Mouse (Mus musculus): ENCODE results near the gene Gm21190. TPM values are rescaled to one million over a fixed set of nuclear protein-coding genes. Genes with fewer than 3 reads are reported as not detected.
"Not testable (repeated sequence)": the region's sequence is repeated elsewhere in the genome, so short reads cannot be mapped to it uniquely, and the experiment has no call there.

Gene Gm21190
- not detected in 2 replicates for polyA plus RNA-seq (2012; rRNA removed)
- polyA plus RNA-seq (2014; fragmentation: Nextera tagmentation; extraction: Ambion mirVana) = not detected in 2 replicates

DNA sequence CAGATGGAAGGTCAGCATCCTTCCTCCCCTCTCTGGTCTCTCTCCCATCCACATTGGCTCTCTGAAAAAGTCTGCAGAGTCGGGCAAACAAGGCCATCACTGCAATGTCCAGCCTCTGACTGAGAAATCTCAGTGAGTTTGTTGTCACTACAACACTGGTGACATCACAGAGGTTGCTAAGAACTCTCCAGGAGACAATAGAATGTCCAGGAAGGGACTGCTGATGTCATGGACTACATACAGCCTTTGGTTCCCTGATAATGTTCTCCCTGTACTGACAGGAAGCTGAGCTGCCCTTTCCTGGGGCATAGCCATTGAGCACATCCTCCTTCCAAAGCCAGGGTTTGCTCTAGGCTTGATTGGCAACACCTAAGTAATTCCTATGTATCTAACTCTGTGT, at the start of gene Gm21190:
Gene Gm21190, minus strand, starts transcription at position 101 of the 400 bp plus-strand sequence.
- not testable (repeated sequence) for H3K4me2 ChIP-seq (replicated peaks; ENCODE audit: low read depth, low read length, severe bottlenecking); H3K36me3 ChIP-seq (ENCODE audit: control insufficient read depth, insufficient read depth, low read length); H3K9me3 ChIP-seq (ENCODE audit: control insufficient read depth, low read length); H3K27ac ChIP-seq (replicated peaks; ENCODE audit: low read depth, low read length); DNase-seq (ENCODE audit: low spot score); ATAC-seq (ENCODE audit: low FRiP score, low read depth); H3K4me1 ChIP-seq (ENCODE audit: control insufficient read depth, insufficient read depth, low read length); H3K9ac ChIP-seq (ENCODE audit: low read depth, low read length, severe bottlenecking); H3K4me3 ChIP-seq (replicated peaks; ENCODE audit: low read length); H3K27me3 ChIP-seq (ENCODE audit: control insufficient read depth, insufficient read depth, low read length)
- no CpG with 5 or more reads among the region's 1 CpGs for WGBS

DNA sequence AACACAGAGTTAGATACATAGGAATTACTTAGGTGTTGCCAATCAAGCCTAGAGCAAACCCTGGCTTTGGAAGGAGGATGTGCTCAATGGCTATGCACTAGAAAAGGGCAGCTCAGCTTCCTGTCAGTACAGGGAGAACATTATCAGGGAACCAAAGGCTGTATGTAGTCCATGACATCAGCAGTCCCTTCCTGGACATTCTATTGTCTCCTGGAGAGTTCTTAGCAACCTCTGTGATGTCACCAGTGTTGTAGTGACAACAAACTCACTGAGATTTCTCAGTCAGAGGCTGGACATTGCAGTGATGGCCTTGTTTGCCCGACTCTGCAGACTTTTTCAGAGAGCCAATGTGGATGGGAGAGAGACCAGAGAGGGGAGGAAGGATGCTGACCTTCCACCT, 48.0 kb upstream of the Gm21190 start, which contains the start of gene Gm21083:
Gene Gm21083, plus strand, starts transcription at position 301 of the 400 bp plus-strand sequence.
- no CpG with 5 or more reads among the region's 1 CpGs for WGBS
- ATAC-seq (ENCODE audit: low FRiP score, low read depth); H3K4me2 ChIP-seq (replicated peaks; ENCODE audit: low read depth, low read length, severe bottlenecking); H3K9me3 ChIP-seq (ENCODE audit: control insufficient read depth, low read length); H3K9ac ChIP-seq (ENCODE audit: low read depth, low read length, severe bottlenecking); H3K27ac ChIP-seq (replicated peaks; ENCODE audit: low read depth, low read length); H3K4me1 ChIP-seq (ENCODE audit: control insufficient read depth, insufficient read depth, low read length); H3K36me3 ChIP-seq (ENCODE audit: control insufficient read depth, insufficient read depth, low read length); H3K4me3 ChIP-seq (replicated peaks; ENCODE audit: low read length); DNase-seq (ENCODE audit: low spot score); H3K27me3 ChIP-seq (ENCODE audit: control insufficient read depth, insufficient read depth, low read length): not testable (repeated sequence)

DNA sequence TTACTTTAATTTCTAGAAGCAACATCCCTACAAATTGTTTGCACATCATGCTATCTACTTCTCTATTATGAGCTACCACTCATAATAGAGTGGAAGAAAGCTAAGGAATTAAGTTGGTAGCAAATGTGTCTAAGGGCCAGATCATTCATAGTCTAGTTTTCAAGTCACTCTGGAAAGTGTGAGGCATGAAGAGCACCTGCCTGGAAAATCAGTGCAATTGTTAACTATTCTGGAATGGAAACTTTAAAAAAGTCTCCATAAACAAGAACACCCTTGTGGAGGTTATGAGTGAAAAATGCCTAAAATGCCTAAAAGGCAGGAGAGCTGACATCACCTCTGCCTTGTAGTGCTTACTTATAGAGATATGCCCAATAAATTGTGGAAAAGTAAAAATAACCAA, 44.7 kb upstream of the Gm21190 start:
- H3K27ac ChIP-seq (replicated peaks; ENCODE audit: low read depth, low read length); H3K36me3 ChIP-seq (ENCODE audit: control insufficient read depth, insufficient read depth, low read length); H3K4me3 ChIP-seq (replicated peaks; ENCODE audit: low read length); H3K27me3 ChIP-seq (ENCODE audit: control insufficient read depth, insufficient read depth, low read length); ATAC-seq (ENCODE audit: low FRiP score, low read depth); DNase-seq (ENCODE audit: low spot score); H3K9ac ChIP-seq (ENCODE audit: low read depth, low read length, severe bottlenecking); H3K9me3 ChIP-seq (ENCODE audit: control insufficient read depth, low read length); H3K4me1 ChIP-seq (ENCODE audit: control insufficient read depth, insufficient read depth, low read length); H3K4me2 ChIP-seq (replicated peaks; ENCODE audit: low read depth, low read length, severe bottlenecking): not testable (repeated sequence)

DNA sequence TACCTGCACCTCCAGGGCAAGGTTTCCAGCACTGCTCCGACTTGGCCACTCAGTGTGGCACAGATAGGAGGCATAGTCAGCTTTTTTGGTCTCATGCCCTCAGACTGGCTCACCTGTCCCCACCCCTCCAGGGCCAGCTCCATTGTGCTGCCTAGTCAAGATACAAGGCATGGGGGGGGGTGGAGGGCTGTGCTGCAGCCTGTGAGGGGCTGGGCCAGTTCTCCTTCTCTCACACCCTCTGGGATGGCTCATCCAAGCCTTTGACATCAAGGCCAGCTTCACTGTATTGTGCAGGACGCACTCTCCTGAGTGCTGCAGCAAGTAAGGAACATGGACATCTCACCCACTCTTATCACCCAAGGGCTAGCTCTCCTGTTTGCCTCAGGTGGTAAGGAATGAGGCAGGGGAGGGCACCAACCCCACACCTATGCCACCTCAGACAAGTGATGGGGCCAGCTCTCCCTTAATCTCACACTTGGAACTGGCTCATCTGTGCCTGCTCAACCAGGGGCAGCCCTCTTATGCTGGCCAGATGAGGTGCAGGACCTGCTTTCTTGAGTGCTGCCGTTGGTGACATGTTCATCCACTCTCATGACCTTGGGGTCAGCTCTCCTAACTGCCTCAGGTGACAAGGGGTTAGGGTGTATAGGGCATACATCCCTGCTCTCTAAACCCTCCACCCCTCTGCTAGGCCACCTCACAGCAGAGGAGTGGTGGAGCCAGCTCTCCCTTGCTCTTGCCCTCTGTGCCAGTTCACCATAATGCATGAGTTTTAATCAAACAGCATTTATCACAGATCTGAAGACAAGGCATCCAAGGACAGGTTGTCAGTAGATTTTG, 32.6 kb upstream of the Gm21190 start:
- not testable (repeated sequence) for ATAC-seq (ENCODE audit: low FRiP score, low read depth); H3K27me3 ChIP-seq (ENCODE audit: control insufficient read depth, insufficient read depth, low read length); H3K9ac ChIP-seq (ENCODE audit: low read depth, low read length, severe bottlenecking); H3K27ac ChIP-seq (replicated peaks; ENCODE audit: low read depth, low read length); H3K4me1 ChIP-seq (ENCODE audit: control insufficient read depth, insufficient read depth, low read length); H3K4me3 ChIP-seq (replicated peaks; ENCODE audit: low read length); H3K4me2 ChIP-seq (replicated peaks; ENCODE audit: low read depth, low read length, severe bottlenecking); H3K9me3 ChIP-seq (ENCODE audit: control insufficient read depth, low read length); DNase-seq (ENCODE audit: low spot score); H3K36me3 ChIP-seq (ENCODE audit: control insufficient read depth, insufficient read depth, low read length)
- 79% methylated on average over 3 of the region's 3 CpGs for WGBS

DNA sequence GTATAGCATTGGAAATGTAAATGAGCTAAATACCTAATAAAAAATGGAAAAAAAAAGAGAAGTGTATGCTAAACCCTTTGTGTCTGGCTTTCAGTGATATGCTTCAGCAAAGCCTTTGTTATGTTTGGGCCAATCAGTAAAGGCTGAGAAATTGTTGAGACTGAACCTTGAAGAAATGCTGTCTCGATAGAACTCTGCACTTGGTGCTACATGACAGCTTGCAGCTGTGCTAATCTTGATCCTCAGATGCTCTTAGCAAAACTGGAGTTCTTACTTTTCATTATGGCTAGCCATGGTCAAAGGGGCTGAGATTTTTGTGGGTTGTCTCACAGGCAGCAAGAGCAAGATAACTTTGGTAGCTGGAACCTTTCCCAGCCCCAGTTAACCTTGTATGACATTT, 29.6 kb upstream of the Gm21190 start:
- not testable (repeated sequence) for DNase-seq (ENCODE audit: low spot score); H3K27ac ChIP-seq (replicated peaks; ENCODE audit: low read depth, low read length); H3K9me3 ChIP-seq (ENCODE audit: control insufficient read depth, low read length); H3K36me3 ChIP-seq (ENCODE audit: control insufficient read depth, insufficient read depth, low read length); H3K4me2 ChIP-seq (replicated peaks; ENCODE audit: low read depth, low read length, severe bottlenecking); H3K9ac ChIP-seq (ENCODE audit: low read depth, low read length, severe bottlenecking); H3K27me3 ChIP-seq (ENCODE audit: control insufficient read depth, insufficient read depth, low read length); ATAC-seq (ENCODE audit: low FRiP score, low read depth); H3K4me3 ChIP-seq (replicated peaks; ENCODE audit: low read length); H3K4me1 ChIP-seq (ENCODE audit: control insufficient read depth, insufficient read depth, low read length)
- WGBS = 59% methylated on average over 1 of the region's 1 CpGs

DNA sequence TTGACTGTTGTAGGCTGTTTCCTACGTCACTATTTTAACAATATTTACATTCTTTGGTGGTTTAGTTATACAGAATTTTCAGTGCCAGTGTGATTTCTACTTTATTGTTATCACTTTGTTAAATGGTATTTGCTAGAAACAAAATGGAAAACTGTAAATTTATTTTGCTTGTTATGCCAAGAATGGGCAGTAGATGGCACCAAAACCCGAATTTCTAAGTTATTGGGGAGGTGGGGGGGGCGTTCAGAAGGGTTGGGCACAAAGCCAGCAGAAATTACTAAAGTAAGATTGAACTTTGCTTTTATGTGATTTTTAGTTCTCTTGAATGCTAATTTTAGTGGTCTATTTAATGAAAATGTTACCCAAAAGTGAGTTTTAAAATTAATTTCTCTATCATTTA, 20.6 kb upstream of the Gm21190 start:
- not testable (repeated sequence) for ATAC-seq (ENCODE audit: low FRiP score, low read depth); H3K27ac ChIP-seq (replicated peaks; ENCODE audit: low read depth, low read length); H3K4me1 ChIP-seq (ENCODE audit: control insufficient read depth, insufficient read depth, low read length); H3K4me2 ChIP-seq (replicated peaks; ENCODE audit: low read depth, low read length, severe bottlenecking); H3K4me3 ChIP-seq (replicated peaks; ENCODE audit: low read length); H3K27me3 ChIP-seq (ENCODE audit: control insufficient read depth, insufficient read depth, low read length); H3K9ac ChIP-seq (ENCODE audit: low read depth, low read length, severe bottlenecking); H3K9me3 ChIP-seq (ENCODE audit: control insufficient read depth, low read length); H3K36me3 ChIP-seq (ENCODE audit: control insufficient read depth, insufficient read depth, low read length)
- WGBS = 11% methylated on average over 3 of the region's 3 CpGs
- peak; percentile 30 for DNase-seq (ENCODE audit: low spot score)

DNA sequence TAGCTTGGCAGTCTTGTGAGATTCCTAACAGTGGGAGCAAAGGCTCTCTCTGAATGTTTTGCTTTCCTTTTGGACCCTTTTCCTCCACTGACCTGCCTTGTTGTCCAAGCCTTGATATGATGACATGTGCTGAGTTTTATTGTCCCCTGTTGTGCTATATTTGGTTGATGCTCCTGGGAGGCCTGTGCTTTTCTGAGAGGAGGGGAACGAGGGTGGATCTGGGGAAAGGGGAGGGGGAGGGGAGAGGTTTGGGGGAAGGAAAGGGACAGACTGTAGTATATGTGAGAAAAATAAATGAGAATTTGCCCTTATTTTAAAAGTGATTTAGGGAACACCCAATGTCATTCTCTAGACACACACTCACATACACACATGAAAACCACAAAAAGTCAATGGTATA, 20.1 kb upstream of the Gm21190 start:
- H3K9ac ChIP-seq (ENCODE audit: low read depth, low read length, severe bottlenecking); H3K4me3 ChIP-seq (replicated peaks; ENCODE audit: low read length); H3K27me3 ChIP-seq (ENCODE audit: control insufficient read depth, insufficient read depth, low read length); H3K4me1 ChIP-seq (ENCODE audit: control insufficient read depth, insufficient read depth, low read length); ATAC-seq (ENCODE audit: low FRiP score, low read depth); DNase-seq (ENCODE audit: low spot score); H3K27ac ChIP-seq (replicated peaks; ENCODE audit: low read depth, low read length); H3K4me2 ChIP-seq (replicated peaks; ENCODE audit: low read depth, low read length, severe bottlenecking); H3K36me3 ChIP-seq (ENCODE audit: control insufficient read depth, insufficient read depth, low read length); H3K9me3 ChIP-seq (ENCODE audit: control insufficient read depth, low read length): not testable (repeated sequence)
- 39% methylated on average over 1 of the region's 1 CpGs for WGBS

DNA sequence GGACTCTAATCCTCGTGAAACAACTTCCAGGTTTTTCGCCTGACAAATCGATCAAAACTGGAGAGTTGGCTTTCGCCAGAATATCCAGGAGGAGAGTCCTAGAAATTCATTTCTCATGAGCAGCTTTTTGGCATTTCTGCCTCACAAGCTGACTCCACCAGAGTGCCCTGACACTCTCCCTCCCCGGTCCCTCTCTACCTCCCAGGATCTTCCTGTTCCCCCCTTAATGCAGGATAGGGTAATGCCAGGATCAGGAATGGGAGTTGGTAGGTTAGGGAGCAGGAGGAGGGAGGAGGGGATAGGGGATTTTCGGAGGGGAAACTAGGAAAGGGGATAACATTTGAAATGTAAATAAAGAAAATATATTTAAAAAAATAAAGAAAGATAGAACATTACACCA, 19.6 kb upstream of the Gm21190 start:
- ATAC-seq (ENCODE audit: low FRiP score, low read depth); DNase-seq (ENCODE audit: low spot score); H3K9me3 ChIP-seq (ENCODE audit: control insufficient read depth, low read length); H3K9ac ChIP-seq (ENCODE audit: low read depth, low read length, severe bottlenecking); H3K27me3 ChIP-seq (ENCODE audit: control insufficient read depth, insufficient read depth, low read length); H3K36me3 ChIP-seq (ENCODE audit: control insufficient read depth, insufficient read depth, low read length); H3K4me1 ChIP-seq (ENCODE audit: control insufficient read depth, insufficient read depth, low read length); H3K4me2 ChIP-seq (replicated peaks; ENCODE audit: low read depth, low read length, severe bottlenecking); H3K4me3 ChIP-seq (replicated peaks; ENCODE audit: low read length); H3K27ac ChIP-seq (replicated peaks; ENCODE audit: low read depth, low read length): not testable (repeated sequence)
- WGBS = 74% methylated on average over 6 of the region's 6 CpGs
